Mouse (Mus musculus): ENCODE data around the gene Enox1. TPM values are rescaled to one million over a fixed set of nuclear protein-coding genes. Genes with fewer than 3 reads are reported as not detected.

Gene Enox1
- total RNA-seq, 2 experiments from 2014 or later: 60.2 TPM

DNA sequence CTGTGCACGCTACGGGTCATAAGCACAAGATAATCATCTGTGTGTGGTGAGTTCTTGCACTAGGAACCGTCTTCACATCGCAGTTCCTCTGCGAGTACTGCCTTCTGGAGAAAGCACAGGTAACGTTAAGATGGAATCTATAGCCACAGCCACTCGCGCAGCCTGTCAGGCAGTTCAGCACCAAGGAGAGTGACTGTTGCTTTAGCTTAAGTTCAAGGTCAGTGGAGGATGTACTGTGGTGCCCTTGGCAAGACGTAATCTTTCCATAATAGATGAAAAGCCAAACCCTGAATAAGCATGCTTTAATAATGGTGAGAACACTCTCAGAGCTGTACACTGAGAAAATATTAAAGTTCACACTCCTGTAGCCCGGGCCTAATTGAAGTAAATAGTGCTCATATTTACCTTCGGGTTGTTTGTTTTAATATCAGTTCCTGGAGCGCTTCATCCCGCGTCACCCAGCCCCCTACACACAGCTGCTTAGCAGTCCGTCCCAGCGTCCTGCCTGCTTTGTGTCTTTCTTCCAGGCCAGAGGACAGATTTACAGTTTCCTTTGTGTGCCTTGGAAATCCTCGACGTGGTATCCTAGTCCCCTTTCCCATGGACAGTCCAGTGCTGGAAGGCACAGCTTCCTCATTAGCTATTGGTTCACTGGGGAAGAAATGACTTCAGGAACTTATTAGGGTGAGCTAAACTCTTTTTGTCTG lies 38.9 kb downstream of the Enox1 start:
- DNase-seq (ENCODE audit: low spot score in 2 of 2): no peak

DNA sequence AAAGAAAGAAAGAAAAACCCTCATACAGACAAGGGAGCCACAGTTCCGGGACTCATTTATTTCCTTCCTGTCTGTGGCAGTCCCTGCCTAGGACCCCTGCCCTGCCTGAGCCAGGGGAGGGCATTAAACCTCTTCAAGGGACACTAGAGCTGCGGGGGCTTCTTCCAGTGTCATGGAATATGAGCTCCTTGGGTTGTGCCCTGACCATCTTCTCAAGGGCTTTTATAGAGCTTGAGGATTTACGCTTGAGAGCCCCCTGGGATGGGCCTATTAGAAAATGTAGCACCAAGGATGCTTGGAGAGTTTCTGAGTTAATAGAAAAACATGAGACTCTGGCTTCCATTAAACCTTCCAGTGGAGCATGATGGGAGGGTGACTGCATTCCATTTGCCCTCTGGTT lies 39.7 kb downstream of the Enox1 start:
- no peak for DNase-seq (ENCODE audit: low spot score in 2 of 2)

DNA sequence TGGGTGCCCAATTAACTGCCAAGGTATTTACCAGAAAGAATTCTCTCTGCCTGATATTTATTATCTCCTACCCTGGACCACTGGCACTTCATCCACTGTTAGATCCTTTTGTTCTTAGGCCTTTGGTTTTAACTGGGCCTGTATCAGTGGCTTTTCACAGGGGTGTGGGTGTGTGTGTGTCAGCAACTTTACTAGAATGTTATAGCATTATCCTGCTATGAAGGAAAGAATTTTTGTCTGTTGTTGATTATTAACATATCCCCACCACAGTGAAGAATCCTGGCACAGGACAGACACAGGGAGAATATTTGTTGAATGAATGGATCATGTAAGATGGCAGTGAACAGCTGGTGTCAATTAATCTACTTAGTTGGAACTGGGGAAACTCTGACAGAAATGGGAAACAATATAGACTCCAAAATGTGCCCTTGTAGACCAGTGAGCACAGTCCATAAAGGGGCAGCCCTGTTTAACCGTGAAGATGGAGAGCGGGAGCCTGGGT lies 40.9 kb downstream of the Enox1 start:
- DNase-seq (ENCODE audit: low spot score in 2 of 2): no peak

- no peak for DNase-seq (ENCODE audit: low spot score in 2 of 2)
Observed at GRCm38 (mm10) chr14:77210889-77211288, 54.3 kb downstream of the Enox1 start.

- DNase-seq (ENCODE audit: low spot score in 2 of 2): no peak
Observed at GRCm38 (mm10) chr14:77213210-77213609, 56.6 kb downstream of the Enox1 start.

- peak in 1 of 2 experiments; percentile 28 for DNase-seq (ENCODE audit: low spot score in 2 of 2)
Observed at GRCm38 (mm10) chr14:77214848-77215247, 58.3 kb downstream of the Enox1 start.

- DNase-seq (ENCODE audit: low spot score in 2 of 2): no peak
Observed at GRCm38 (mm10) chr14:77225346-77225745, 68.8 kb downstream of the Enox1 start.

GRCm38 (mm10) chr14:77238811-77239210 lies 82.2 kb downstream of the Enox1 start:
- DNase-seq (ENCODE audit: low spot score in 2 of 2): no peak

GRCm38 (mm10) chr14:77239360-77239759 lies 82.8 kb downstream of the Enox1 start:
- DNase-seq (ENCODE audit: low spot score in 2 of 2): no peak

- DNase-seq (ENCODE audit: low spot score in 2 of 2): no peak
Observed at GRCm38 (mm10) chr14:77246977-77247376, 90.4 kb downstream of the Enox1 start.

- DNase-seq (ENCODE audit: low spot score in 2 of 2): no peak
Observed at GRCm38 (mm10) chr14:77248426-77248825, 91.9 kb downstream of the Enox1 start.

GRCm38 (mm10) chr14:77248946-77249345 lies 92.4 kb downstream of the Enox1 start:
- DNase-seq (ENCODE audit: low spot score in 2 of 2): no peak

GRCm38 (mm10) chr14:77250652-77251238 lies 94.2 kb downstream of the Enox1 start:
- DNase-seq (ENCODE audit: low spot score in 2 of 2): no peak

DNA sequence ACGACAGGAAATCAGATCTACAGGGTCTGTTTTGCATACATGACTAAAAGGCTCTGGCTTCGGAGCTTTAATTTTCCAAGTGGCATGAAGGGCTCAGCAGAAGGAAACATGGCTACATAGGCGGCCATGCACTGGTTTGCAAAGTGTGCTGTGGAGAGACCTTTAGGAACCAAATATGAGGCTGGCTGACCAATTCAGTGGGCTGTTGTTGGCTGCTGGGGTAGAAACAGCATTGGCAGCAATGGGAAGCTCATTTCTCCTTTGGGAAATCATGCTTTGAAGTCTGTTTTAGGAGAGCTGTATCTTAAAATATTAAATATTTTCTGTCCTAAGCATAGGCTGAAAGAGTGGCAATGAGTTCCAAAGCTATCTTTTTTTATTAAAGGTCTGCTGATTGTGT lies 98.6 kb downstream of the Enox1 start:
- DNase-seq (ENCODE audit: low spot score in 2 of 2): no peak

- DNase-seq (ENCODE audit: low spot score in 2 of 2): no peak
Observed at GRCm38 (mm10) chr14:77255711-77256110, 99.1 kb downstream of the Enox1 start.

DNA sequence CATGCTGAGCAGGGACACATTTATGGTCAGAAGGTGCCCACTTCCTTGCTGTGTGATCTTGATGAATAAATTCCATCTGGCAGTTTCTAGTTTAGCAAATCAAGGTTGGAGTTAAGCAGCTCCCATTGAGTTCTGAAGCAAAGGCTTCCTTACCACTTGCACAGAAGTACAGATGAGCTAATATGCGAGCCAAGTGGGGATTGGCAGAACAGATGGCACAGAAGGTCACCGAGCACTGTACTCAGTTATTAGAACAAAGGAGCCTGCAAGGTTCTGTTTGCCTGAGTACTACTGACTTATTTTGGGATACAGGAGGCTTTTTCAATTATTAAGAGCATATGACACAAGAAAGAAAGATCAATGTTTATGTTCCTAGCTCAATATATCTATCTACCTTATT lies 100.4 kb downstream of the Enox1 start:
- peak in 1 of 2 experiments; percentile 67 for DNase-seq (ENCODE audit: low spot score in 2 of 2)

DNA sequence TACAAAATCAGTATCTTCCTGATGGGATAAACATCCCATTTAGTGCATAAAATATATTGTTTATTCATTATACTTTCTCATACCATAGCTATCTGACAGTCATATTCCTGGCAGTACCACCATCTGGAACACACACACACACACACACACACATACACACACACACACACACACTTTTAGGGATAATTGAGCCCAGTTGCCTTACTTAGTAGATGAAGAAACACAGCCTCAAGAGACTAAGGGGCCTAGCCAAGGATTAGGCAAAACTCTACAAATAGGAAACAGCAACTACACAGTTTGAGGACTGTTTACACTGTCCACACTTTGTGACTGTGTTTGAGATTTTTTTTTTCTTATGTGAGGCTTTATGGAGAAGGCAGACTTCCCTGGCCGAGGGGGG lies 100.9 kb downstream of the Enox1 start:
- no peak for DNase-seq (ENCODE audit: low spot score in 2 of 2)

DNA sequence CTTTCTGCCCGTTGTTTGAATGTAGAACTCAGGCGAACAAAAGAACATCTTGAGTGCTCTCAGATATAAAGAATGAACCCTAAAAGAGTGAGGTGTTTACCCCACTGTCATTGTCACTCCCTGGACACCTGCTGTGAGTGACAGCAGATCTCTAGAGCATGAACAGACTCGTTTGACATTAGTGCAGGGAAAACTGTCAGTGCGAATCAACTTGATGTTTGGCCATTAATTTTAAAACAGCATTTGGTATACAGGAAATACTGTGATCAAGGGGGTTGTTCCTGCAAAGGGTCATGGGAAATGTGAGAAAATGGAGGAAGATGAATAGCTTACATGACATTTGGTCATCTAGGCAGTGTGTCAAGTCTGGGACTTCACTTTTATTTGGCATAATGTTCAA lies 101.6 kb downstream of the Enox1 start:
- no peak for DNase-seq (ENCODE audit: low spot score in 2 of 2)

DNA sequence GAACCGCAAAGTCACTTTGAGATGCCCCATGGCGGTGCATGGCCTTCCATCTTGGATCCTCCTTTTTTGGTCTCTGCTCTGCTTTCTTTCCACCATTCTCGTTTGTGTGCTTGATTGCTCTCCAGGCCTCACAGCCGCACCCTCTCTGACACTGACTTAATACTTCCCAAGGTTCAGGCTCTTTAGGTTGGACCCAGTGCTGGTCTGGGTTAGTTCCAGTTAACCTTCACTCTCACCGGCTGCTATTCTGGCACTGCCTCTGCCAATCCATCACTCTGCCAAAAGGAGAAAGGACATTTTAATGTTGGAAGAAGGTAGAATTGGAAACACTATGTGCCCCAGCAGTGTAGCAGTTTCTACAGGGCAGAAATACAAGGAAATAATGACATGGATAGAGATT lies 103.1 kb downstream of the Enox1 start:
- DNase-seq (ENCODE audit: low spot score in 2 of 2): no peak

DNA sequence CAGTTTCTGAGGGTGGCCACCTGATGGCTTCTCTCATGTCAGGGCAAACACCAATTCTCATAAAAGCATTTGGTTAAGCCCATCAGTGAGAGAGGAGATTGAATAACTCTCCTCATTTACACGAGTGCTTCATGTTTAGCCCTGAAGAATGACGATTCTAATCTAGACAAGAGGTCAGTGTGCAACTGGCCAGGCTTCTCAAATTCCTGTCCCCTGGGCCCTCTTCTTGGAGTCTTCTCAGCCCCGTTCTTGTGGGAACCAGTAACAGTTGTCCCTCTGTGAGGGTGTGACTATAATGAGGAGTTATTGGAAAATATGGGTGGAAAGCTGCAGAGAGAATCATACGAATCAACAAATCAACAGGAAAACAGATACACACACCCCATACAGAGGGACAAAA lies 103.5 kb downstream of the Enox1 start:
- DNase-seq (ENCODE audit: low spot score in 2 of 2): no peak

DNA sequence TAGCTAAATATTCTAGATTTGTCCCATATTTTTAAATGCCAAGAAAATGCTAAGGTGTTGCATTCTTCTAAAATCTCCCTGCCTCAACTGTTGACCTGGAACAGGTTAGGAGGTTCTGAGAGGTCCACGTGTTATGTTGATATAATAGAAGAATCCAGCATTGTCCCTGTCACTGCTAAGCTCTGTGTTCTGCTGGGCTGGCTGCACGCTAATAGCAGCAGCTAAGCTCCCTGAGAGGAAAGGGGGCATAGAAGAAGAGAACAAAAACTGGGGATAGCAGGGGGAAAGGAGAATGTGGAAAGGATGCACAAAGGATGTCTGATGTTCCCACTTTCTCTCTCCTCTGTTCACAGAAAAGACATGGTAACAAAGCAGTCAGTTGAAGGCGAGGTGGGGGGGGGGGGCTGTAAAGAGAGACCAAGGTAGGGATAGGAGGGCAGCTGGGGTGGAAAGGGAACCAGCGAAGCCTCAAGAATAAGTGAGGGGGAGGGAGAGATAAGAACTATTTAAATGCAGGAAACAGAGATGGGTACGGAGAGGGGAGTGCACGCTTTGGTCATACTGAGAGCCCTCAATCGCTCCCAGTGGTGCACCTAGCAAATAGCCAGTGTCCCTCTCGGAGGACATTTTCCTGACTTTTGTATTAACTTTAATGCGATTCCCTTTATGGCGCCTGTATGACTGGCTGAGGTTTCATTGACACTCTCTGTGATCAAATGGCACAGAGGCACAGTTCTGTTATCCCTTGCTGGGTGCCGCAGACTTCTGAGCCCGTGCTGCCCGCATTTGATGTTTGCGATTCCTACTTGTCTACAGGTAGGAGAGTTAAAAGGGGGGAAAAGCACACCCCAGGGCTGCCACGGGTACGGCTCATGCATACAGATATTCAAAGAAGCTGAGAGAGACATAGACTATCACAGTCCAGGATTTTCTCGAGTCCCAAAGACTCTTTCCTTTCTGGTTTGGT lies 110.5 kb downstream of the Enox1 start:
- DNase-seq (ENCODE audit: low spot score in 2 of 2): no peak
